Mouse (Mus musculus): Measurements from ENCODE around the gene Zfp14.

- TF ChIP-seq CTCF (IDR thresholded peaks at IDR 0.05; ENCODE audit: borderline replicate concordance, extremely low read depth, insufficient read depth, insufficient read length): no peak
- TF ChIP-seq POLR2A (IDR thresholded peaks at IDR 0.05; ENCODE audit: borderline replicate concordance, extremely low read depth, insufficient read depth, insufficient read length, poor library complexity, severe bottlenecking): no peak
Observed at GRCm38 (mm10) chr7:30095551-30096125, 44.5 kb upstream of the Zfp14 start.

Data from brain, embryonic 14.5 days (tissue).